Mouse (Mus musculus) cerebellum, adult (tissue): ENCODE results near the gene St6galnac3.

Source experiments
- ATAC-seq: cut with Nextera tagmentation; 2 replicates; pipeline ENCODE4 v1.9.2; 2017; ENCODE audit warnings: mild to moderate bottlenecking, moderate library complexity, mixed read lengths; ENCODE audit not compliant: insufficient number of reproducible peaks, low FRiP score, low TSS enrichment

St6galnac3 gene

DNA sequence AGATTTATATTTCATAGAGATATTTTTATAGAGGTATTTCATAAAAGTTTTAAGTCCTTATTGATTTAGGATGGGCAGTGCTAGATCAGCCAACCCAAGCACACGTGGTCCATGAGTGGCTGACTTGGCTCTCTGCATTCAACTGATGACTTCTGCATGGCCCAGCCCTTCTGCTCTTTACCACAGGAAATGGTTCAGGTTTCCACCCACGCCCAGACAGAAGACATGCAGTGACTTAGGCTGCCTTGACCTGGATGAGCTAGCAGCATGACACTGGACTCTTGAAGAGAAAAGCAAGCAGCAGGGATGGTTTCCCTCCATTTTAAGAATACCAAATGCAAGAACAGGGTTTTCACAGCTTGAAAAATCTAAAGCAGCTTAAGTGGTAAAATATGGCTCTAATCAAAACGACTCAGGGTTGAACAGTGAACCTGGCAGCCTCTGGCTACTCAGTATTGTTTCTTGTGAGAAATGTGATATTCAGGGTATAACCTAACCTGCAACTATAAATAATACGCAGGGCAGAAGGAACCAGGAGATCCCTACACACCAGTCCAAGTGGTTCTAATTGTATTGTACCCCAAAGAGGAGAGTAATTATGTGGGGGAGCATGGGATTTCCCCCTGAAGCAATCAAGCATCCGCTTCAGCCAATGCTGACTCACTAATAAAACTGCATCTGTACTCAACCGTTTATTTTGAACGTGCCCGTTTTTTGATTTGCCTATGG is 448.7 kb downstream of the St6galnac3 start:
- no peak for ATAC-seq

DNA sequence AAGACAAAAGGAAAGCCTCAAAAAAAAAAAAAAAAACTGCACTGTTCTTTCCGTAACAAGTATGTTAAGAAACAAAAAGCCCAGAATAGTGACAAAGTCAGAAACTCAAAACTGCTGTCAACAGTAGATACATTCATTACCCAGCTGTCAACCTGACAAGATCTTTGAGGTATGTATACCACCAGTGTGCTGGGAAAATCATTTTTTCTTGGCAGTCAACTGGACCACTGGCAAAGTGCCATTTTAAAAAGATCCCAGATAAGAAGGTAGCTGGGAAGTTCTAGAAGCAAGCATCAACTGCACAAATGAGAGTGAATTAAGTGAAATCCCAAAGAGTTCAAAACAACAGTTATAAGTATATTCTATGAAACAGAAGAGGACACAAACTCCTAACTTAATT is 452.7 kb downstream of the St6galnac3 start:
- no peak for ATAC-seq

DNA sequence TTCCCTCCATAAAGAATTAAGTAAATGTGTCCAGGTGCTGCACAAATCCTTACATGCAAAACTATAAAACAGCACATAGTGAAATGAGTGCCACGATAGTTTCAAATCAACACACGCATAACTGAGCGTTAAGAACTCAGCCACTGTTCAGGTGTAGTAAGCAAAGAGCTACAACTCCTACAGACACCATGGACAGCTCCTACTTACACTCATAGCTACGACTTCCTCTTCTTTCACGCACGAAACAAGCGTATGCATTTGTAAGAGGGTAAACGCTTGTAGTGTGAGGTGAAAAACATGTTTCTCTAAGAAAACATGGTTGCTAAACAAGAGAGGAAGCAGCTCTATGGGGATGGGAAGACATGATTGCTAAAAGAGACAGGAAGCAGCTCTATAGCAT is 457.6 kb downstream of the St6galnac3 start:
- ATAC-seq, result no peak

DNA sequence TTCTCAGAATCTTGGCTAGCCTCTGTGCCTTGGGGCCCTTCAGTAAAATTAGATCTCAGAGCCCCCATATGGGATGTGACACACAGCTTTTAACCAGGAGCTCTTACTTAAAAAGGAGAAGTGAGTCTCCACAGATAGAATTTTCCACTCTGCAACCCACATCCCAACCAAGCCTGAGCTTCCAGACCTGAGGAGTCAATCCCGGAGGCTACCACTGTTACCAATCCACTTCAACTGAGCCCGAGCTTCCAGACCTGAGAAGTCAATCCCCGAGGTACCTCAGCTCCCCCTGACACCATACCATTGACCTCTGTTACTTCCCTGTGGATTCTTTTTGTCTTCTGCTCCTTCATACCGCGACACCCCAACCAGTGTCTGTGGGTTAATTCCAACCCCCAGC is 463.0 kb downstream of the St6galnac3 start:
- ATAC-seq, result no peak

DNA sequence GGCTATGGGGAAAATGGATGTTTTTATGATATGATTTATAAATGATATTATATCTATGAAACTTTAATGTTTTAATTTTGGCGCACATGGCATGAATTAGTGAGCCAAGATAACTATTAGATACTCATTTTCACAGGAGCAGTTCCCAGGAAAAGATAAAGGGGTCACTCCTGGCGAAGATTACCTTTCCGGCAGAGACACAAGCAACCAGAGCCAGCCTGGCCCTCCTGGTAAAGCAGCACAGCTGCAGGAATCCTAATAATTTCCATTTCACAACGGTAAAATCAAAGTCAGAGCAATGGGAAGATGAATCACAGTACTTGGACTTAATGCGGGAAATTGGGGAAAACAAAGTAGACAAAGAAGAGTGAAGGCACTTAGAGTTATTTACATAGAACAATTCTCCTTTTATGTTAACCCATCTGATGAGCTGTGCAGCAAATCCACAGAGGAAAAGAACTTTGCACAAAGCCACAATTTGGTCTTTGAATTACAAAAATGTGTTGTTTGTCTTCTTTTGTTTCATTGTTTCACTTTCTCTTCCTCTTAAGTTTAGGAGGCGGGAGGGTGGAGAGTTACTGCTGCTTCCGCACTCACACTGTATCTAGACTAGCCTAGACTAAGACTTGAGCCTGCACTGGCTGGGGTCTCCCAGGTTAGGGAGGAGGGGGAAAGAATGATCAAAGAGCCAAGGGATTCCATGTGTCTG is 464.6 kb downstream of the St6galnac3 start:
- ATAC-seq, result no peak

DNA sequence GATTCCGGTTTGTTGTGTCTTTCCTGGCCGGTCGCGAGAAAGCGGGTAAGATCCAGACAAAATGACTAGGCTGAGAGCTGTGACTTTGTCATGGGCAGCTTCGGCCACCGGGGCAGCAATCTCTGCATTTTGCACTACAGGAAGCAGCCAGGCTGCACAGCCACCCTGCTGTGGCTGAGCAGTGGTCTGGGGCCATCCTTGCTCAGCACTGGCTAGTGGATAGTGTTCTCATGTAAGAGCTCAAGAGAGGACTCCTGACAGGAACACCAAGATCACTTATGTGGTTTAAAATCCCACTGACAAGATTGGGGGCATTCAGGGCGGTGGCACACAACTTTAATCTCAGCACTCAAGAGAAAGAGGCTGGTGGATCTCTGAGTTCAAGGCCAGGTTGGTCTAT is 469.1 kb downstream of the St6galnac3 start:
- no peak for ATAC-seq

DNA sequence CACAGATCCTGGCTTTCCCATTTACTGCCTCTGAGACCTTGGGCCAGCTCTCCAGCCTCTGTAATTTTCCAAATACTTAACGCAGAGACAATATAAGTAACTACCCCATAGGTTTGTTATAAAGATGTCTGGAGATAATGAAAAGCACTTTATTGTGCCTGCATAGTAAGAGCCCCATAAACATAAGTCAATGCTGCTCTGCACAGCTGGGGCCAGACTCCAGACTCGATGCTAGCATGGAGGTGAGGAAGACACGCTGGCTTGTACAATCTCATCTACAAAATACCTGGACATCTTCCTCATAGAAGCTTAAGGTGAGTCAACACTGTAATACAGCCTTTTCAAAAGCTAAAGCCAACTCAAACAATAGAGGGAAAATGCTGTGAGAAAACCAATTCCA is 473.3 kb downstream of the St6galnac3 start:
- ATAC-seq, result no peak

DNA sequence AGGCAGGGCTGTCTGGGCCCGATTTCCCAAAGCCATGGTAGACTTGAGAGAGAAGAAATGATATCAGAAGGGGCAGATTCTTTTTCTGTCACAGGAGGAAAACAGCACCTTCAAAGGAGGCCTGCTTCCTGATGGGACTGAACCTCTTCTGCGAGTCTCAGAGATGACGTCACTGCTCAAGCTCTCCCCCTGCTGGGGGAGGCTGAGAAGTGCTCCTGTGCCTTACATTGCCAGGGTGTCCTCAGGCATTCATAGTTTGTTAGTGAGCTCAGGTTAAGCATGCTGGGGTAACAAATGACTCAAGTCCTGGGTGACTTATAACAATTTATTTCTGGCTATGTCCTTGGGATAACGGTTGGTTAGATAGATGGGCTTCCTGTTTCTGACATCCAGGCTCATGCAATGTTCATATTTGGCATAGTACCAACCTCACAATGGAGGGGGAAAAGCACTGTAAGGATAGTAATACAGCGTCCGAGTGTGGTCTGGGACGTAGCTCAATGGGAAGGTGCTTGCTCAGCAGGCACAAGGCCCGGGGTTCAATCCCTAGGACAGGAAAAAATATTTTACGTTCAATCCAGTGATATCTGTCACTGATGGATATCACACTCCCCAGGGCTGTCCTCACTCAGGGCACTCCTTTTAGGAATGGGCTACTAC is 474.2 kb downstream of the St6galnac3 start:
- peak; percentile 49; the same call in 1 of the 2 replicates for ATAC-seq

DNA sequence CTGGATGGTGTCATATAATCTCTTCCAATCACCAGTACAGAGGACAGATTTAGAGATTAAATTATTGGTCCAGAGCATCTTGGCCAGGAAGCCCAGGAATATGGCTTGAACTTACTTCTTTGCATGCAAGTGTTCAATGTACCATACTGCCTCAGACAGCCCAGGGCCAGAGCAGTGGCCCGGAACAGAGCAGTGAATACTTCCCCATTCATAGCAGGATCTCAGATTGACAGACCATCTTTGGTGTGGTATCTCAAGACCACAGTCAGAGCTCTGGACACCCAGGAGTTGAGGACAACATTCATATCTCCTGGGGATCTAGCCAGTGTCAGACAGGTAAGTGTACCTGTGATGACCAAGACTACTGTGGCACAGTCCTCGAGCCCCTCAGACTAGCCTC is 476.1 kb downstream of the St6galnac3 start:
- no peak for ATAC-seq

DNA sequence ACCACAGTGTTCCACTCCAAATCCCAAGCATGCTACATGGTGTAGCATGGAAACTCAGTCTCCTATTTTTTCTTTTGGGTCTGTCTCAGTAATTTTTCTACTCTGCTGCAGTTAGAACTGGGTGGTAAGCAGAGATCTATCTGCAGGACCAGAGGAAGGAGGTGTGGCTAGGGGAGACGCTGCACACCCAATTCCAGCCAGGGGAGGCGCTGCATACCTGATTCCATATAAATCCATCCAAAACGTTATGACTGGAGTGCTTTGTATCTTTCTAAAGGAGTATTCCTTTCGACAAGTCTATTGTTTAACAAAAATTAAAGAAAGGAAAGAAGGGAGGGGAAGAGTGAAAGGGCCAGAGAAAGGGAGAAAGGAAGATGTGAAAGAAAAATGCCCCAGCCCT is 476.9 kb downstream of the St6galnac3 start:
- ATAC-seq, result no peak

DNA sequence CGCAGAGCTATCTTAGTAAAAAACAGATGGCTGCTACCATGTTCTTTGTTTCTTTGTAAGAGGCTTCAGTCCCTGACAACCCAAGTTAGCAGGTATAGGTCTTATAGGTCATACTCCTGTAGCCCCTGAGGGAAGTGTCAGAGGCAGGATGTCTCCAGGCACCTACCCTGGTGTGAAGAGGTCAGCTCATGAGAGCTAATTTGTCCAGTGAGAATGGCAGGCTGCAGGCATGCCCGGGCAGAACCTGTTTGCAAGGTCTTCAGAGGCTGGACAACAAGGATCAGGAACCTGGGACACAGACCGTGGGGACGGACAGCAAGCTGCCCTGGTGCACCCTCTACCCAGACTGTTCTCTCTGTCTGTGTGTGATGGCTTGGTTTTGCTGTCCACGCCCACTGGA is 482.4 kb downstream of the St6galnac3 start:
- no peak for ATAC-seq

DNA sequence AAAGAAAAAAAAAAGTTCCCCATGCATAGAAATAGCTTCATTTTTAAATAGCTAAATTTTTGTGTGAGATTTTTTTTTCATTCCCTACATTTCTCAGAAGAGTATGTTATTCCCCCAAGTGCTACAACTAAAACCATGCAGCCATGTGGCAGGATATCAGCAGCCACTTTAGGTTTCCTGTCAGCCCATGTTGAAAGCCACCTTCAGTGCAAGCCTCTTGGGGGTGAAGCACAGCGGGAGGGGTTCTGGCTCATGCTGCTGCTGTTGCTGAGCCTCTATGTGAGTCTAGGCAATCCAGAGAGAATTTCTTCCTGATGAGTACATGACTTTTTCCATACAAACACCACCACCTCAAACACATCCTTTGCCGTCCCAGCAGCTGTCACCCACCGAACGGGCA is 483.8 kb downstream of the St6galnac3 start:
- no peak for ATAC-seq

DNA sequence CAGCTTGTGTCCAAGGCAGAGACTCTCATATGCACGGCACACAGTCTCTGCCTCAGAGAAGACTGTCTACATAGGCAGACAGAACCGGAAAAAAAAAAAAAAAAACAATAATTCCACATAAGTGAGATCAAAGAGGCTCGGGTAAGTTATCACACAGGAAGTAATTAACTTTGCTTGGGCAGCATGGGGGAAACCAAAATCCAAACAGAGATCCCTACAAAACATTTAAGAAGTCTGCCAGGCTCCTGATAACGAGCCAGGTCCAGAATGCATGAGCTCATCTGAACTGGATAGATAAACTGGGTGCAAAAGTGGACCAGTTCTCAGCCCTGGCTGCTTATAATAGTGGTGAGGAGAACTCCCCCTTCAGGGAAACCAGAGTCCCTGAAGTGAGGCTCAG is 484.6 kb downstream of the St6galnac3 start:
- no peak for ATAC-seq

DNA sequence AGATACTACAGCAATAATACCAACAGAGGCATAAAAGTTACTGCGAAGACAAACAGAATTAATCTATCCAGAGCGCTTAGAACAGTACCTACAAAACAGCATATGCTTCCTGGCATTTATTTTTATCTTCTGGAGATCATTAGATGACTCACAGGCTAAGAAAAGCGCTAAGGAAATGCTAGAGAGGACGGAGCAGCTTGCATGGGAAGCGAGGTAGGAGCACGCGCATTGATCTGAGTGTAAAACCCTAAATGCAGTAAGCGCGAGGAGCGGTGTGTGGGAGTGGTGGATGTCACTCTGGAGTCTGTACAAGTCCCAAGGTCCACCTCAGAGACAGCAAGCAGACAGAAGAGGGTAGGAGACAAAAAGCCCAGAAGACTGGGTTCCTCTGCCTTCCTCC is 486.6 kb downstream of the St6galnac3 start:
- no peak for ATAC-seq

DNA sequence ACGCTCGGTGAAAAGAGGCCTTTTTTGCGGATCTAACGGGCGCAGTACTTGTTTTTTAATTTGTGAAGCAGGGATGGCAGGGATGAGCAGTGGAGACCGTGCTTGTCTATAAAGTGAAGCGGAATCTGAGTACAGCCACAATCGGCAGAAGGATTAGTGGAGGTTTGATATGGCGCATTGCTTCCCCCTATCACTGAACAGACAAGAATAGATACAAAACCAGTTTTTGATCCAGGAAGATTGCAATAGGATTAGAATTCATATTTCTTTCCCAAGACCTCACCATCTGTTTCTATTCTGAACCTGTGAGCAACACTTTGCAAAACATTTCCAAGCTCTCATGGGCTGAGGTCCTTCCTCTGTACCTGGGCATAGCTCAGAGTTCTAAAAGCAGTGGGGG is 488.7 kb downstream of the St6galnac3 start:
- ATAC-seq, result no peak

DNA sequence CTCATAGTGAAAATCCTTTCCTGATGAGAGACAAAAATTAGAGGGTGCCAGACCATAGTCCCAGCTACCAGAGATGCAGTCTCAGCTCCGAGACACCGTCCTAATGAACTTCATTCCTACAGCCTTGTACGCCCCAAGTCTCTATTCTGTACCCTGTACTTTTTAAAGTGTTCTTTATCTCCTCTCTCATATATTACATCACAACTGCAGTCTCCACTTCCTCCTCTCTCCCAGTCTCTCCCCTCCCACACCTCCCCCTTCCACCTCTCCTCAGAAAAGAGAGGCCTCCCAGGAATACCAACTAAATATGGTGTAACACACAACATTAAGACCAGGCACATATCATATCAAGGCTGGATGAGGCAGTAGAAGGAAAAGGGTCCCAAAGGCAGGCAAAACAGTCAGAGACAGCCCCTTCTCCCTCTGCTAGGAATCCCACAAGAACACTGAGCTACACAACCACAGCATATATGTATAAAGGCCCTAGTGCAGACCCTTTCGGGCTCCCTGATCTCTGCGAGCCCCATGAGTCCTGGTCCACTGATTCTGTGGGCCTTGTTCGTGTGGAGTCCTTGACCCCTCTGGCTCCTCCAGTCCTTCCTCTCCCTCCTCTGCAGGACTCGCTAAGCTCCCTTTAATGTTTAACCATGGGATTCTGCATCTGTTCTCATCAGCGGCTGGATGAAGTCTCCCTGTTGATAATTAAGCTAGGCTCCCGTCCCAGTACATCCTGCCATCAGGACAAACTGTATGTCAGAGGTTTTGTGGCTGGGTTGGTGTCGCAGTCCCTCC is 502.2 kb downstream of the St6galnac3 start:
- no peak for ATAC-seq

DNA sequence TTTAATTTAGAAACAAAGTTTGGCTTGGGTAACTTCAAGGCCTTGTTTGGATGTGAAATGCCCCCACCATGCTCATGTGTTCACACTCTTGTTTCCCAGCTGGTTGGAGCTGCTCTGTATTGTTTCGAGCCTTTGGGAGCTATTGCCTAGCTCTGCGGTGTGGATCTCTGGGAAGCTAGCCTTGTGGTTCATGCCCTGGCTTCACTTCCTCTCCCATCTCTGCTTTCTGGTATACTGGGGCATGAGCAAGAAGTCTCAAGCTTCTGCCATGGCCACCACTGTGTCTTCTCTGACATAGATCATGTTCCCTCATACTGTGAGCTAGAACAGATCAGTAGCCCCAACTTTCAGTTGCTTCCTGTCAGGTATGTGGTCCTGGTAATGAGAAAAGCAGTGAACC is 505.6 kb downstream of the St6galnac3 start:
- no peak for ATAC-seq

DNA sequence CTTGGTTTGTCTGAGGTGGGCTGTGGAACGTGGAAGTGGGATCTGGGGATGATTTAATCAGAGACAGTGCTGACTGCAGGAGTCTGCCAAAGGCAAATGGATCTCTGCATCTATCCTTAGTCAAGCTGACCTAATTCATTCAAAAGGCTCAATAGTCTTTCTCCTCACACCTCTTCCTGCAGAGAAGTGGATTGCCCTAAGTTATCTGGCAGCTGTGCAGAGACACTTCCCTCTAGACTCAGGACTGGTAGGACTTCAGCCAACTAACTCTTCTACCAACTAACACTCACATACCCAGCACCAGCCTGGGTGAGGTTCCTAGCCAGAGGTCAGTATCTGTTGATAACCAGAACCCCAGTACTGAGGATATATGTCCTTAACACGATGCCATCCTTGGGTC is 516.8 kb downstream of the St6galnac3 start:
- ATAC-seq, result no peak

DNA sequence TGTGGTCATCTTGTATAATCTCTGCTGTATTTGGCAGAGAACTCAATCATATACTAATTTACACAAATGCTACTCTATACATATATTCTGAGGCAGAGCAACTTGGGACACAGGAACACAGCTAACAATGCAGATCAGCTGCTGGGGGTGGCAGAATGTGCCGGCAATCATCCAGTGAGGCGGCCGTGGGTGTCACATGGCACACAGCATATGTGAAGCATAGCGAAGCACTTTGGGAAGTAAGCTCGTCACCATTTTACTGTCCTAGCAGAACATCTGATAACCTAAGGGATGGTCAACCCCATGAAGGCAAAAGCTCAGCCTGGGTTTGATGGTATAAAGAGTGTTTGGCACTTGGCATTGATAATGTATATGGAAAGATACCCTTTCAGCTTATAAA is 520.9 kb downstream of the St6galnac3 start:
- ATAC-seq, result no peak

DNA sequence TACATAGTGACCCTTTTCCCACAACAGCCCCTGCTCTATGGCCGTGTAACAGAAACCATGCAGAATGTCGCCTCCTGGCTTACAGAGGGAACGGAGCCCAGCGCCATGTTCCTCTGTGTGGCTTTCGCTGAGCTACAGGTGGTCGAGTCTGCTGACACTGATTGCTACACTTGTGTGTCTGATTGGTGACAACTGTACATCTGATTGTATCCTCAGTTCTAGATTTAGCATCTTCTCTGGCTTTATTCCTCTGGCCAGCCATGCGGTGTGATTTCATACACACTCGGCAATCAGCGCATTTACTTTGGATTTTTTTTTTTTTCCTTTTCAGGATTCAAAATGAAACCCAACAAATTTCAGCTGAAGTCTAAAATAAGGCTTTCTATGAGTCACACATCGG is 523.1 kb downstream of the St6galnac3 start:
- ATAC-seq, result no peak

DNA sequence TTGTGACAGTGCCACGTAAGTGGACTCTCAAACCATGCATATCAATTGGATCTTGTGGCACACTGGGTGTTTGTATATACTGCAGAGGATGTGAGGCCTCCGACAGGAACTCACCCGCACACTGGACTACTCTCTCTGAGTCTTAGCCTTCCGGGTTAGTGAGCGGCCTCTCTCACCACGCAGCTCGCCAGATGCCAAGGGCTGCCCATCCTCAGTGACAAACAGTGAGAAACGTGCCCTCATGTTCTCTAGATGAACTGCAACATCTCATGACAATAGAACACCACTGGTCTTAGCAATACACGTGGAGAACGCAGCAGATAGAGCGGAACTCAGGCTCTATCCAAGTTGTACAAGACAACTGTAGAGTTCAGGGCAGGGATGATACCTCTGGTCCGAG is 524.2 kb downstream of the St6galnac3 start:
- ATAC-seq, result no peak
